Mouse (Mus musculus) adrenal gland, postnatal 4 days (tissue): ENCODE data around the gene Frmd5. TPM values are rescaled to one million over a fixed set of nuclear protein-coding genes. Genes with fewer than 3 reads are reported as not detected.

Experiments used
- DNase-seq, 2 experiments: peaks; one replicate each; pipeline ENCODE4 v3.0.0; 2021 to 2022; ENCODE audit warnings: low spot score in 2 of 2, mixed read lengths in 2 of 2
- total RNA-seq, 2 experiments: library from RNA; stranded (reverse); gene quantifications; 2 replicates each; pipeline ENCODE4 v1.2.3; 2021

The Frmd5 gene
- total RNA-seq, 2 experiments from 2014 or later = 88.1 to 103 TPM

DNA sequence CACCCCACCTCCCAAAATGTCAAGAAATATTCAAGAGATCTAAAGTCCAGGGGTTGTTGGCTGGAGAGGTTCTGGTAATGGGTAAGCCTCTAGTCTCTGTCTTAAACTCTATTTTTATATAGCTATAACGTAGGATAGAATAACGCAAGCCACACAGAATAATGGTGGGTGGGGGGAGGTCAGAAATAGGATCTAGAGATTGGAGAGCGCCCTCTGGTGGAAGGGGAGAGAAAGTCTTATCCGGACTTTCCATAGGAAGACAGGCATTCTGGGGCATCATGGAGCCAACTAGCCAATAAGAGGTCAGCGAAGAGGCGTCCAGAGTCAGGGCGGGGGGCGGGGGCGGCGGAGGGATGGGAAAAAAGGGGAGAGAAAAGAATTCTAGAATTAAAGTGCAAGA, 111.5 kb downstream of the Frmd5 start:
- DNase-seq = no peak

- DNase-seq = peak in 1 of 2 experiments; percentile 35
These were observed 118.8 kb downstream of the Frmd5 start for GRCm38 (mm10) chr2:121688107-121688506.

DNA sequence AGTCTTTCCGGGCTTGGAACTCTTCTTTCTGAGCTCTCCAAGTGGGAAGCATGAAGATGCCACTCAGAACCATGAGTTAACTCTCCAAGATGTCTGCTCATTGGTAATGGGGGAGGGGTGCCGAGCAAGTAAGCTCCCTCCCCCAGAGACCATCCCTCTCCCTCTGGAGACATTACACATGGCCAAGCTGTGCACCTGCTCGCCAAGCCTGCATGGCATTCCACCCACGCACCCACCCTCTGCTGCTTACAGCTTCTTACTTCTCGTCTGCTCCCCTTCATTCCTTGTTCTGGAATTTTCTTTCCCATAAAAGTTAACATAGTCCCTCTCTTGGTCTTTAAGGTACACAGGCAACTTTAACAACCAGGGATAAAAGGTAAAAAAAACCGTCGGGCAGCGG, 123.3 kb downstream of the Frmd5 start:
- no peak for DNase-seq

GRCm38 (mm10) chr2:121682361-121682760, 124.5 kb downstream of the Frmd5 start:
- DNase-seq = no peak

DNA sequence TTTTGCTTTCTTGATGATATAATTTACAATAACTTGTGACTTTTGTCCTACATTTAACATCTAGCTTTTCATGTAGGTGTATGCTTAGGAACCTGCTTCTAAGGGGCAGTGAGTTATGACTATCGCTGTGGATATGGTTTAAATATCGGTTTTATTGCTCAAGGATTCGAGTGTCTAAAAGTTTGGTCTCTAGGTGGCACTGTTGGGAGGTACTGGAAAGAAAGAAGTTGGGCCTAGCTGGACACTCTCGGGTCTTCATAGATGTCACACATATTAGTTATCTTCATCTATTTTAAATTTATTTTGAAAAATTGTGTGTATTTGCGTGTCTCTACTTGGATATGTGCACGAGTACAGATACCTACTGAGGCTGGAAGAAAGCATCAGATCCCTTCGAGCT, 127.2 kb downstream of the Frmd5 start:
- DNase-seq = no peak

- DNase-seq = no peak
These were observed 129.3 kb downstream of the Frmd5 start for GRCm38 (mm10) chr2:121677649-121677986.

- DNase-seq = no peak
These were observed 129.8 kb downstream of the Frmd5 start for GRCm38 (mm10) chr2:121676951-121677648.

DNA sequence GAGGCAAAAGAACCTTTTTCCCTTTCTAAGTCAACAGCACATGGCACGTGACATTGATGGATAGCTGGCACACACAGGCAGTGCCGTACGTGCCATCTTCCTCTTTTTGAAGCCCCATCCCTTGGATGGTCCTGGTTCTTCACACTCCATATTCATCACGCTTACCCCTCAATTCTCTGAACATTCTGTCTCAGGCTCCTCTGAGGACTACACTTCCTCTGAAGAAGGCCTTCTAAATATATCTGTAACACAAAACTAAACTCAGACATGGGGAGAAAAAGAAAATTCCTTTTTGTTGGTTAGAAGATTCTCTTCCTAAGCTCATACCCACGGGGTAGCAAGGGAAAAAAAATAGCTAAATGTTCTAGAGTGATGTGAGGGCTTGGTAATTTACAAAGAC, 131.0 kb downstream of the Frmd5 start:
- DNase-seq = no peak

DNA sequence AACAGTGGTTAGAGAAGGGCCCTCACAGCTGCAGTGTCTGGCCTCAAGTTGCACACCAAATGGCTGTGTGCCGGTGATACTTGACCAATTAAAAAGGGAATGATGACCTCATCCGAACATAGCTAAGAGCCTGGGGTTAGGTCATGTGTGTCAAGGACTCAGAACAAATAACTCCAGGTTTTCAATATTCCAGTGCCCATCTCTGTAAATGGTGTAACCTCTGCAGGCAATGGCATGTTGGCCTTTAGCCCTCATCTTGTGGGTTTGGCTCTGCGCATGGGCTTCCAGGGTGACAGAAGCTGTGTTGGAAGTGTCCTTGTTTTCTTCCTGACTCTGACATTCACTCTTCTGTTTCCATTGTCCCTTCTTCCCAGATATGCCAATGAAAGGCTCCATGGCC, 131.8 kb downstream of the Frmd5 start:
- DNase-seq = no peak

DNA sequence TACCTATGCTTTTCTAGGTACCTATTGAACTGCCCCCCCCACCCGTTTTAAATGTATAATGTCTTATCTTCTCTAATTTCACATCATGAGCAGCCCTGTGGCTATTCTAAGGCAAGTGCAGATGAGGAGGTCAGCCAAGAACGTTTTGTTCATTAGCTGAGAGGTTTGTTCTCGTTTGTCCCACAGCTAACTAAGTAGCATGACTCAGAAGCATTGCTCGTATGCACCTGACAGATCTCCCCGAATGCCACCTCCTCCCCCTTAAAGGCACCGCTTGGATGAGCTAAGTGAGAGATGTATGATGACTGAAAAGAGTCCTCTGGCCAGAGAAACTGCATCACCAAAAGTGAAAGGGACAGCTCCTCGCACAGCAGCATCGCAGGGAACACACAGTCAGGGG, 132.7 kb downstream of the Frmd5 start:
- no peak for DNase-seq

DNA sequence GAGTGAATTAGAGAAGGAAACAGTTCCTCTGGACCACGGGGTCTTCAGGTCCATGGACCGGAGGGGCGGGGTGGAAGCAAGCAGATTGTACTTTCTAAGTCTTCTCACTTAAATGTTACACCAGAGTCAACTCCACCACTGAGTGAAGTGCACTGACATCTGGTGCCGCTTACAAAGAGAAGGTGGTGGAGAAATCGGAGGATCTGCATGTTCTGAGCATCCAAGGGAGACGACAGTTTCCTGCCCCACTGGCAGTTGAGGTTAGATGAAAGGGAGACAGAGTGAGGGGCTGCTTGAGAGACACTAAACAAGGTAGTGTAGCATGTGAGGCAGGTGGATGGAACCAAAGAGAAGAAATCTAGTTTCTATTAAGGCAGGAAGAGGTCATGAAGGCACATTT, 137.0 kb downstream of the Frmd5 start:
- DNase-seq = no peak

- no peak for DNase-seq
These were observed 138.6 kb downstream of the Frmd5 start for GRCm38 (mm10) chr2:121668256-121668655.

- DNase-seq = no peak
These were observed 145.8 kb downstream of the Frmd5 start for GRCm38 (mm10) chr2:121661160-121661502.

DNA sequence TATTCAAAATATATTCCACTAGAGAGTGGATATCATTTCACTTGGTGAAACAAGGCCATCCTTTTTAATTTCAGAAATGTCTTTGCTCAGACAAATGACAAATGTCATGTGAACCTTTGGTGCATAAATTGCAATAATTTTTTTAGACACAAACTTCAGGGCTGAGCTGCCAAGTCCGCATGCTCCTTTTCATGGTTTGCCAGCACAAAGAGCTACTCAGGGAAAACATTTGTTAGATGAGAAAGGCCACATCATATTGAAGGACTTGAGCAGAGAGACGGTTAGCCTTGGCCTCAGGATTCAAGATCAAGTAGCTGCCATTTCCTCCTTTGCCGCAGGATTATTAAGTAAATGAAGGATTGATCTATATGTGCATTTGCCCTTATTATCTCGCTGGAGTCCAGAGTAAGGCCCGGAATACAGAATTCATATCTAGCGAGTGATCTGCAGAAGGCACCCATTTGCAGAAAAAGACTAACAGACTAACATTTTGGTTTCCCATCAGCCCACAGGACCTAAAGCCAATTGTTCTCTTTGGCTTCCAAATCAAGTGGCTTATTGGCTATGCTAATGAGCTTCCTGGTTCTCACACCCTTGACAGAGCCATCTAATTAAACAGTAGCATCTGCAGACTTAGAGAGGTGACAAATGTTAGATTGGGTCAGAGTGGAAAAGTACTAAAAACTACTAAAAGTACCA, 146.3 kb downstream of the Frmd5 start:
- DNase-seq = no peak

DNA sequence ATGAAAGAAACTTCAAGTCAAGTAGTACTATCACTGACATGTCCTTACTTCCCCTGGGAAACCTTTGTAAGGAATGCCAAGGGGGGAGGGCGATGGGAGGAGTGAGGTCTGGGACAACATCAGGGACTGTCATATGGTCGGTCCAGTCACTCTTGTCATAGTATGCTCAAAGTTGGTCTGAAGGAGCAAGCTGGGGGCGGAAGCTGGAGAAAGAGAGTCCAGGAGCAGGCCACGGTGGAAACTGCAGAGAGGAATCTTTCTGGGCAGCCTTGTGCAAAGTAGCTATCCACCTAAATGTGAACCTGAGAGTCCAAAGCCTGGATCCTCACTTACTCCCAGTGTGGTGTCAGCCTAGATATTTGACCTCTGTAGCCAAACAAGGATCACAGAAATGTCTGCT, 147.5 kb downstream of the Frmd5 start:
- no peak for DNase-seq

DNA sequence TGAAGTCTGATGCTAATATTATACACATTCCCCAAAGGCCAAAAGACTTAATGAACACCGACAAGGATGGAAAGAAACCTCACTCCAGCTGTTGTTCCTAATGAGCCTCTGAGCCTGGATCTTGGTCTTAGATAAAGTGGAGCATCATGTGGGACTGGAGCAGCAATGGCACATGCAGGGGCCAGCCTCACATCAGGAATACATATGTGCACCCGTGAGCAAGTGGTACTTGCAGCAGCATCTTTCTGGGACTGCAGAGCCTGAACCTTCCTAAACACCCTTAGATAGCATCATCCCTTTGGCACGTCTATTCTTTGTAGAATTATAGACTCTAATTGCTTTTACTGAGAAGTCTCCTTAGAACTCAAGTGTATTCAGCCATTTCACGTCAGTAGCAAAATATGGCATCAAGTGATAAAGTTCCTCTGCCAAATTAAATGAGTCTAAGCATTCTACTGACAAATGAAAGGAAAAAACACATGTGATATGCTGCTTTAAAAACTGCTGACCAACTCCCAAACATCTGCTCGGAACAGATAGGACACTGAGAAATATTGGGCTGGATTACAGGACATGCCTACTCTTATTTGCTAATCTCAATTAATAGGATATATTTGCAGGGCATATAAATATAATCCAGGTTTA, 148.6 kb downstream of the Frmd5 start:
- DNase-seq = no peak

- DNase-seq = no peak
These were observed 150.9 kb downstream of the Frmd5 start for GRCm38 (mm10) chr2:121655966-121656365.

DNA sequence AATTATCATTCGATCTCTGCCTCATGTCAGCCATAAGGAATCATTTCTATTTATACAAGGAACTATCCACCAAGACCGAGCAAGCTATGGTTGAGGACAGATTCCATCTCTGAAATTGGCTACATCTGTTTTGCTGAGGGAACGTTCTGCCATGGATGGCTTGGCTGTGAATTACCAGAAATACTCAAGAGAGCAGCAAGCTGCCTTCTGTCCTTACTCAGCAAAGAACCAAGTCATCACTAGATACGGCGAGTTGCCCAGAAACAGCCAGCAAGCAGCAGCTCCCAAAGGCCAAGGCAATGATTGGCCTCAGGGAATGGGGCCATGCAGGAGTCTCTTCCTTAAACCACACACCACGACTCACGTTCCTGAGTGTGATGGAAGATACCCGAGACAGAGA, 151.8 kb downstream of the Frmd5 start:
- no peak for DNase-seq

DNA sequence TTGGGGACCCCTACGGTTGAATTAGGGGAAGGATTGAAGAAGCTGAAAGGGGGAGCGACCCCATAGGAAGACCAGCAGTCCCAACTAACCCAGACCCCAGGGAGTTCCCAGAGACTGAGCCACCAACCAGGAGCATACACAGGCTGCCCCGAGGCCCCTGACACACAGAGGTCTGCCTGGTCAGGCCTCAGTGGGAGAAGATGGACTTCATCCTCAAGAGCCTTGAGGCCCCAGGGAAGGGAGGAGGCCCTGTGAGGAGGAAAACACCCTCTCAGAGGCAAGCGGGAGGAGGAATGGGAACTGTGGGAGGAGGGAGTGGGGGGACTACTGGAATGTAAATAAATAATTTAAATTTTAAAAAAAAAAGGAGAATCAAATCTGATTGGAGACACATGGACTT, 160.4 kb downstream of the Frmd5 start:
- no peak for DNase-seq

DNA sequence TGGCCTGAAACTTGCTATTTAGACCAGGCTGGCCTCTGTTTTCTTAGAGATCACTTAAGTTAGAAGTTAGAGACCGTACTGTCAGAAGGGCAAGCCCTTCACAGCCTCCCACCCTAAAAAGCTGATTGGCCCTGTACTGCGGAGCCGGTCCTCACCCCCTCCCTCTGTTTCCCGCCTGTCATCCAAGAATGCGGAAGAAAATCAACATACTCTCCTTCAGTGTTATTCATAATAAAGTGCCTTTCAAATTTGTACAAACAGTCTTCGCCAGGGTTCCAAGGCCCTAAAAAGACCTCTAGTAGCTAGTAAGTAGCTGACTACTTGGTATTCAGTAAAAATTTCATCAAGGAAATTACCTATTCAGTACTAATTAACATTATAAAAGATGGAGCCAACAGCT, 164.0 kb downstream of the Frmd5 start:
- no peak for DNase-seq

- no peak for DNase-seq
These were observed 174.8 kb downstream of the Frmd5 start for GRCm38 (mm10) chr2:121632091-121632490.

DNA sequence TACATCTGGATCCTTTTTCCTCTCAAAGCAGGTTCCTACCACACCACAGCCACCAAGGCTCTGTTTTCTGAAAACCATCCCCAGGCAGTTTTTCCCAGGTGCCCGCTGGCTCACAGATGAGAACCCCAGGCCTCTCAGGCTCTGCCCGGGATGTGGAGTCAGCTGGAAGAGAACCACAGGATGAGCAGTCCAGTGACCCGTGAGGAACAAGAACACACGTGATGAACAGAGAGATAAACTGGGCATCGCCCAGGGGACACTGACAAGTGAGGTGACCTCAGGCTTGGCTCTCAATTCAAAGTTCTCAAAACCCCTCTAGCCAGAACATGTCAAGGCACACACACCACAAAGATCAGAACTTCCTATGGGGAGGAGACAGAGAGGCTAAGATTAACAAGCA, 176.6 kb downstream of the Frmd5 start:
- no peak for DNase-seq

- no peak for DNase-seq
These were observed 178.6 kb downstream of the Frmd5 start for GRCm38 (mm10) chr2:121628290-121628689.
